Mouse (Mus musculus): ENCODE data around the gene BC030867.

The BC030867 gene

DNA sequence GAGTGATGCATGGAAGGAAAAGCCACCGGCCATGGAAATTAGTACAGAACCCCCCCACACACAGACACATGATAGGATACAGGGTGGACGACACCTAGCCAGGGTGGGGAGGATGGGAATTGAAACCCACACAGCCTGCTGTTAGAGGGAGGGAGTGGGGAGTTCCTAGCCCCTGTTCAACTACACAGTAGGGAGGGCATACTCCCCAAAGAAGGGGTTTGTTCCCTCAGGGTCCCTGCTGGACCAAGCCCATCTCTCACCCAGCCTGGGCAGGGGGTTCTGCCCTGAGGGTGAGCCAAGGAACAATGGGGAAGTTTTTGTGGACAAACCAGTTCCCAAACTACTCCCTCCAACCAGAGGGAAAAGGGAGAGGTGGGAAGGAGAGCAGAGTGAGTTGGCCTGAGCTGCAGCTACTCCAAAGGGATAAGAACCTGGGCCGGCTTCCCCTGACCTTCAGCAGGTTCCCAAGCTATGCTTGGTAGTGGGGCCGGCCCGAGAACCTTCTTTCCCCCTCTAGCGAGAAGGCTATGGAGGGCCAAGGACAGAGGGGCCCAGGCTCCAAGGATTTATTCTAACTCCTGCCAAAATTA, 40.9 kb downstream of the BC030867 start:
- no peak for DNase-seq (ENCODE audit: extremely low read depth, insufficient read length, low spot score)

DNA sequence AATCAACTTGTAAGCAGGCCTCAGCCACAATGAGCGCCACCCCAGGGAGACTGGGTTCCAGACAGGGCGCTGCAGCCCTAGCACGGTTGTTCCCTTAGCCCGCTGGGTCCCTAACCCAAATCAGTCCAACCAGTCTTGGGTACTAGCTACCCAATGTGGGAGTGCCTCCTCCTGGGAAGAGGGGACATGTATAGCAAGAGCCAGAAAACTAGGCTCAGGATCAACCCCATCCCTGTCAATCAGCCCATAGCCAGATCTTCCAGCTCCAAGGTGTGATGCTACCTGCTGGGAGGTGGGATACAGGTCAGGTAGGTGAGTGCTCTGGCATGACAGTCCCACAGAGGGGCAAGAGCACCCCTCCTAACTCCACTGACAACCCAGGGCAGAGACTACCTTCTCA, 41.5 kb downstream of the BC030867 start:
- no peak for DNase-seq (ENCODE audit: extremely low read depth, insufficient read length, low spot score)

GRCm38 (mm10) chr11:102291051-102291535, 42.4 kb downstream of the BC030867 start:
- DNase-seq (ENCODE audit: extremely low read depth, insufficient read length, low spot score) = no peak

GRCm38 (mm10) chr11:102293971-102294370, 45.3 kb downstream of the BC030867 start:
- no peak for DNase-seq (ENCODE audit: extremely low read depth, insufficient read length, low spot score)

- no peak for DNase-seq (ENCODE audit: extremely low read depth, insufficient read length, low spot score)
These were observed 45.7 kb downstream of the BC030867 start for GRCm38 (mm10) chr11:102294416-102294815.

GRCm38 (mm10) chr11:102294887-102295597, 46.4 kb downstream of the BC030867 start:
- DNase-seq (ENCODE audit: extremely low read depth, insufficient read length, low spot score) = no peak

- DNase-seq (ENCODE audit: extremely low read depth, insufficient read length, low spot score) = peak; percentile 68
These were observed 47.2 kb downstream of the BC030867 start for GRCm38 (mm10) chr11:102295598-102296471.

GRCm38 (mm10) chr11:102296491-102297472, 48.1 kb downstream of the BC030867 start, which contains the start of gene Atxn7l3:
Atxn7l3 (minus strand) TSS chr11:102296631.
- peak; percentile 99 for DNase-seq (ENCODE audit: extremely low read depth, insufficient read length, low spot score)

GRCm38 (mm10) chr11:102297577-102298556, 49.2 kb downstream of the BC030867 start:
- DNase-seq (ENCODE audit: extremely low read depth, insufficient read length, low spot score) = no peak

DNA sequence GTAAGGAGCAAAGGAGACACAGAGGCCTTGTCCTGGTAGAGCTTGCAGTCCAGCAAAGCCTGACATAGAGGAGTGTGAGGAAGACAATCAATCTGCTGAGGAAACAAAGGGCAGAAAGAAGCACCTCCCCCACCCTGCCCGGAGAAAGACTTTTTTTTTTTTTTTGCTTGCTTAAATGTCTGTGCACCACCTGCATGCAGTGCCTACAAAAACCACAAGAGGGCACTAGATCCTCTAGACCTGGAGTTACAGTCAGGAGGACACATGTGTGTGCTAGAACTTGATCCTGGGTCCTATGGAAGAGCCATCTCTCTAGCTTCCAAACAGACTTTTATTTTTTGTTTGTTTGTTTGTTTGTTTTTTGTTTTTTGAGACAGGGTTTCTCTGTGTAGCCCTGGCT, 51.2 kb downstream of the BC030867 start:
- no peak for DNase-seq (ENCODE audit: extremely low read depth, insufficient read length, low spot score)

DNA sequence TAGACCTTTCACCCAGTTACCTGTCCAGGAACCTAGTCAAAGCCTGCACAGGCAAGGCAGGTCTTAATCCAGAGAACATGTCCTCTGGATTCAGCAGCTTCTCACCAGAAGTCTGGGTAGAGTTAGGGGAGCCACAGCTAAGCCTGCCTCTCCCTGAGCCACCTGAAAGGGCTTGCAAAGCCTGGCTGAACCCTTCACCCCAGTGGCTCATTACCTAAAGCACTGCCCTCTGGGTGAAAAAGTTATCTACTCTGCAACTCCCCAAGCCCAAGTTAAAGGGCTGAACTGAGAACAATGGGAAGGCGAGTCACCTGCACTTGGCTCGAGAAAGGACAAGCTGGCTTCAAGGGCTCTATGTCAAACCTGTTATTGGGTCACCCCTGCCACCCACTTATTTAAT, 55.5 kb downstream of the BC030867 start:
- DNase-seq (ENCODE audit: extremely low read depth, insufficient read length, low spot score) = no peak

GRCm38 (mm10) chr11:102305359-102305758, 56.7 kb downstream of the BC030867 start:
- no peak for DNase-seq (ENCODE audit: extremely low read depth, insufficient read length, low spot score)

- no peak for DNase-seq (ENCODE audit: extremely low read depth, insufficient read length, low spot score)
These were observed 59.4 kb downstream of the BC030867 start for GRCm38 (mm10) chr11:102308104-102308503.

DNA sequence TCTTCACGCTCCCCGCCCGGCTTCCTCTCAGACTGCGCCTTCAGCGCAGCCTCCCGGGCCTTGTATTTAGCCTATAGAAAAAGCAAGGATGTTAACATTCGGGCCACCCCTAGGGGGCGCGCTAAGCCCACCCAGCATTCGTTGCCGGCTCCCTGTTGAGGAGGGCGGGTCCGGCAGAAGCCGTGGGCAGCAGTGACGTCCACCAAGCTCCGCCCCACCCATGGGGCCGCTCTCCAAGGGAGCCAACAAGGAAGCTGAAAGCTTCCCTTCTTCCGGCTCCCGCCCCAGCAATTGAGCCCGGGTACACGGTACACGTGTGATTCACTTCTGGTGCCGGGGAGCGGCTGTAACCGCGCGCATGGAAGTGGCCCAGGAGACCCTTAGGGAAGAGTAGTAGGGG, 60.3 kb downstream of the BC030867 start:
- peak; percentile 96 for DNase-seq (ENCODE audit: extremely low read depth, insufficient read length, low spot score)

GRCm38 (mm10) chr11:102309821-102310617, 61.3 kb downstream of the BC030867 start:
- no peak for DNase-seq (ENCODE audit: extremely low read depth, insufficient read length, low spot score)

DNA sequence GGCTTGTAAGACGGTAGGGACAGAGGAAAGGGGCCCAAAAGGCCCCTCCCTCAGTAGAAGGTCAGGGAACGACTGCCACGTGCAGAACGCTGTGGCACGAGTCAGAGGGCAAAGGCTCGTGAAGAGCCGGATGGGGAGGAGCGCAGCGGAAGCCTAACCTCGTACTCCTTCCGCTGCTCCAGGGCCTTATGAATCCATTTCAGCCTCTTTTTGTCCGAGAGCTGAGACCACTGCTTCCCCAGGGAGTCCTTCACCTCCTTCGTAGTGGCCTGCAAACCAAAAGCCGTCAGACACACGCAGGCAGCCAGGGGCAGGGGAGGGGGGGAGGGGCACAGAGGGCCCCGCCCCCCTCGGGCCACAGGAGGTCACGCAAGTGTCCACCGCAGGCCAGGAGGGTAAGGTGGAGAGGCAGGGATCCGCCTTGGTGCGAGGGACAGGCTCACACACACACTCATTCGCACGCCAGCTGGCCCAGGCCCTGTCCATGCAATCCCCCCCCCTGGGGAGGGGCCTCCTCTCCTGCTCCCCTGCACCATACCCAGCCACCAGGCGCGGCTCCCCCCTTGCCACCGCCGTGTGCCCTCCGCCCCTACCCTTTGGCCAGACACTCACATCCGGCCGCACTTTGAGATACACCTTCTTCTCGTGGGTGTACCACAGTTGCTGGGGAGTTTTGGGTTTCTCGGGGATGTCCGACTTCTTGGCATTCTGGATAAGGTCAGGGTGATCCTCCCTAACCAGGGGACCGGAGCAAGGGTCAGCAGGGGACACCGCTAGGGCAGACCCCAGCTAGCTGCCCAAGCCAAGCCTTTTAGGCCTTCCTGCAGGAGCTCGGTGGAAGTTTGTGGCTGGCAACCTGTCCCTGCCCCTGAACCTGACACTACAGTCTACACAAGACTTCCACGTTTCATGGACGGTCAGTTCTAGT, 62.4 kb downstream of the BC030867 start:
- DNase-seq (ENCODE audit: extremely low read depth, insufficient read length, low spot score) = no peak

DNA sequence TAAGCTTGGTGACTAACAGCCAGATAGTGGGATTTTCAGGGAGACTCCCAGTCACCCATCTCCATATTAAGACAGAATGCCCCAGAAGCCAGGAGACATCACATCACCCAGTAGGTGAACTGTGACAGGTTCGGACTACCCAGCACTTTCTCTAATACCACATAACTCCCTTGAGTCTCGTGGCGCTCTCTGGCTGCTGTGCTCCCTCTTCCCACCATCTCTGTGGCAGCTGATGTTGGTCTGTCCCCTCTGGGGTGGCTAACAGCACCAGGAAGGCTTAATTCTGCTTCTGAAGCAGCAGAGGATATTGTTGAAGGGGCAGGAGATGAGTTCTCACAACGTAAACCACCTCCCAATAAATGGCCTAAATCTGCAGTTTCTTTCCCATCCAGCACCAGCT, 63.3 kb downstream of the BC030867 start:
- DNase-seq (ENCODE audit: extremely low read depth, insufficient read length, low spot score) = no peak
